Mouse (Mus musculus): ENCODE measurements at regions not wholly inside any gene's neighbourhood (a gene's known extent, or its start where the extent isn't known, plus 50 kb on each side); places are given as distances from the start of the nearest gene placed in this dataset.
A peak's percentile ranks its signal among the peaks of the same experiment; 100 is the strongest.

DNA sequence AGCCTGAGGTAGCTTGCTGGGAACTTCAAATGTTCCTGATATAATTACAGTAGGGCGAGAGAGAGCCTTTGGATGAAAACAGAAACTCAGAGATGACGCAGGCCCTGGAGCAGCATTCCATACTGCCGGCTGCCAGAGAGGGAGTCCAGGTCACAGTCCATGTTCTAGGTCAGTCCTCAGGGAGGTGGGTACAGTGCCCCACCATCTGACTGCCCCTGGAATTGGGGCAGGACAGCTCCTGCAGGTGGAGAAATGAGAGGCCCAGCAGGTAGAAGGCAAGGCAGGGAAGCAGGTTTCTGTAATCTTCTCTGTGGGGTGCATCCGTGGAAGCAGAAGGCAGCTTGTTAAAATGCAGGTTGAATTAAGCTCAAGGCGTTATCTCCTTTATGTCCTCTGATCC lies 94.5 kb upstream of the 4930596D02Rik start:
- no peak for DNase-seq (ENCODE audit: extremely low spot score in 1 of 2, low spot score in 2 of 2)
- intact Hi-C loops (cut with DNase I): no loop called here

DNA sequence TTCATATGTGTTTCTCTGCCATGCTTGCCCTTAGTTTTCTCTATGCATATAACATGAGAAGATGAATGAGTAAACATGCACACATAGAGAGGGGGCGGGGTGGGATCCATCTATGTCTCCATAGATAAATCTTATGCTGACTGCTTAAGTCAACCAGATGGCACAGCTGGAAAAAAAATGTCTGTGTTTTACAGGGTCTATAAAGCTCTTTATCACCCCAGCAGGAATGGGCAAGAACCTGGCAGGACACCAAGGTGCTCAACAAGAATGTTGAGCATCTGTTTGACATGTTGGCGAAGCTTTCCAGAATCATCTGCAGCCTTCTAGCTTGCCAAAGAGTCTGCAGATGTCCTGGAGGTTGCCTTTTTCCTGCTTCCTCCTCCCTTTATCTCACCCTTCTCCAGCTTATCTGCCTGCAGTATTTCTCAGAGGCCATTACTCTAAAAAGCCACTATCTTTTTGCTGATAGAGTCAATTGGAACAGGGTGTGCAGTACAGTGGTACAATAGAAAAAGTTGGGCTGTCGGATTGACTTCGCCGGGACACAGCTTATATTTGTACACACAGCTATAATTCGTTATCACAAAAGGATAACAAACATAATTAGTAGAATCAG lies 73.0 kb upstream of the 4930596D02Rik start:
- peak in 1 of 2 experiments; percentile 21 for DNase-seq (ENCODE audit: extremely low spot score in 1 of 2, low spot score in 2 of 2)
- intact Hi-C loops (cut with DNase I): no loop called here

DNA sequence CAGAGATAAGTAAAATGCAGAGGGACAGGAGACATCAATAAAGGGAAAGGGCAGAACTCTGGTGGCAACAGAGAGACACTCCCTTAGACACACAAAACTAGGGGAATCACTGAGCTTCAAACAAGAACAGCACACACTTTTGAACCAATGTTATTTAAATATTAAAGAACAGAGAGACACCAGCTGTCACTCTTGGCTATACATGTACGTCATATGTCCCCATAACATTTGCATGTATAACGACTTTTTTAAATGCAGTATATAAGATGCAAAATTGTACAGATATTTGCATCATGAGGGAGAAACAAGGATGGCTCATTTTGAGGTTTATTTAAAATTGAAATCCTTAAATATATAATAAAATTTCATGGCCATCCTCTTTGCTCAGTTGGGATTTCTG lies 62.5 kb upstream of the 4930596D02Rik start:
- intact Hi-C loops (cut with DNase I): no loop called here
- DNase-seq (ENCODE audit: extremely low spot score in 1 of 2, low spot score in 2 of 2): no peak
